Mouse (Mus musculus) hindbrain, postnatal 0 days (tissue): ENCODE measurements around the gene Oaz1. TPM values are rescaled to one million over a fixed set of nuclear protein-coding genes. Genes with fewer than 3 reads are reported as not detected.
"Not testable (repeated sequence)": the region's sequence is repeated elsewhere in the genome, so short reads cannot be mapped to it uniquely, and the experiment has no call there.

Experiments used
- ATAC-seq: fragments of 200-750 bp; cut with Nextera tagmentation; 2 replicates; pipeline ENCODE4 v1.8.0; 2017; ENCODE audit warnings: mild to moderate bottlenecking, moderate TSS enrichment, moderate library complexity
- DNase-seq: peaks from one replicate; pipeline ENCODE4 v3.0.0-alpha.2; 2015; ENCODE audit warnings: low spot score
- H3K27ac ChIP-seq: fragments of 300-500 bp; sonication (generic); 2 replicates; pipeline ENCODE4 v1.5.1; 2014; ENCODE audit warnings: mild to moderate bottlenecking
- H3K27me3 ChIP-seq: fragments of 300-500 bp; sonication (generic); 2 replicates; pipeline ENCODE4 v1.6.1; 2014; ENCODE audit warnings: low read length, mixed read lengths; ENCODE audit not compliant: insufficient read depth
- H3K36me3 ChIP-seq: fragments of 300-500 bp; sonication (generic); 2 replicates; pipeline ENCODE4 v1.6.1; 2014; ENCODE audit warnings: low read length, mixed read lengths; ENCODE audit not compliant: insufficient read depth
- H3K4me1 ChIP-seq: fragments of 300-500 bp; sonication (generic); 2 replicates; pipeline ENCODE4 v1.6.1; 2014; ENCODE audit warnings: antibody characterized with exemption, low read length, mixed read lengths; ENCODE audit not compliant: insufficient read depth
- H3K4me2 ChIP-seq: fragments of 300-500 bp; sonication (generic); 2 replicates; pipeline ENCODE4 v1.6.1; 2014; ENCODE audit warnings: low read depth, mild to moderate bottlenecking, low read length, moderate library complexity, mixed read lengths
- H3K4me3 ChIP-seq: fragments of 300-500 bp; sonication (generic); 2 replicates; pipeline ENCODE4 v1.5.1; 2014; ENCODE audit warnings: low read length
- H3K9ac ChIP-seq: fragments of 300-500 bp; sonication (generic); replicated peaks from 2 replicates; pipeline ENCODE4 v1.6.1; 2014; ENCODE audit warnings: mild to moderate bottlenecking, low read length, moderate library complexity, mixed read lengths
- H3K9me3 ChIP-seq: fragments of 300-500 bp; sonication (generic); 2 replicates; pipeline ENCODE4 v1.6.1; 2016; ENCODE audit warnings: low read length, mixed read lengths
- CTCF ChIP-seq: IDR thresholded peaks from 2 replicates; pipeline ENCODE4 v1.5.1; 2016; ENCODE audit warnings: antibody characterized with exemption, control low read depth, low read depth
- WGBS: fragments of 180-500 bp; shearing (Covaris S2); extraction: QIAGEN DNeasy Blood & Tissue Kit; methylation state at CpG from one replicate; pipeline ENCODE4 v1.1.7; 2014; 5-methylcytosine and 5-hydroxymethylcytosine counted together
- polyA plus RNA-seq: library from polyadenylated mRNA; unstranded; fragments of >200 nt; fragmentation: Nextera tagmentation; extraction: Ambion mirVana; gene quantifications from 2 replicates; pipeline ENCODE4 v1.2.1, GENCODE M21; 2015
- total RNA-seq: library from RNA; depleted of rRNA; stranded (reverse); fragments of >200 nt; gene quantifications from 2 replicates; pipeline ENCODE4 v1.2.3, GENCODE M21; 2014

Gene Oaz1
- total and polyA plus RNA-seq, 2 experiments from 2014 or later, result 1,180 to 1,185 TPM

DNA sequence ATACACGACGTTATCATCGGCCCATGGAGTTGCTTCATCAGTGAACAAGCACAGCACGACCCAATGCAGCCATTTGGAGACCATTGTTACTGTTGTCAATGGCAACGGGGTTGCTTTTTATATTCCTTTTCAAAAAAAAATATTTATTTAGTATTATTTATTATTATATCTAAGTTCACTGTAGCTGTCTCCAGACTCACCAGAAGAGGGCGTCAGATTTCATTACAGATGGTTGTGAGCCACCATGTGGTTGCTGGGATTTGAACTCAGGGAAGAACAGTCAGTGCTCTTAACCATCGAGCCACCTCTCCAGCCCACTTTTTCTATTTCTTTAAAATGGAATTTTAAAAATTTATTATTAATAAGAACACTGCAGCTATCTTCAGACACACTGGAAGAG is 11.7 kb upstream of the Oaz1 start:
- 61% methylated on average over 7 of the region's 7 CpGs for WGBS
- ATAC-seq (no peak), DNase-seq (no peak)
- peaks cover 5% of the 10 kb centered on the region; the same call in 1 of the 2 replicates for H3K27me3 ChIP-seq
- H3K4me3 ChIP-seq, result no peak overlapping the region
- H3K27ac ChIP-seq, result no peak overlapping the region
- H3K4me2 ChIP-seq, result no peak overlapping the region
- no peak overlapping the region for H3K9ac ChIP-seq
- TF ChIP-seq CTCF, result 0 out of 2 replicates have a peak, but pooled peaks have one; percentile 5
- no peaks in the 10 kb centered on the region for H3K36me3 ChIP-seq
- H3K9me3 ChIP-seq, result no peaks in the 10 kb centered on the region
- H3K4me1 ChIP-seq, result peaks cover 4% of the 10 kb centered on the region; the same call in 1 of the 2 replicates

DNA sequence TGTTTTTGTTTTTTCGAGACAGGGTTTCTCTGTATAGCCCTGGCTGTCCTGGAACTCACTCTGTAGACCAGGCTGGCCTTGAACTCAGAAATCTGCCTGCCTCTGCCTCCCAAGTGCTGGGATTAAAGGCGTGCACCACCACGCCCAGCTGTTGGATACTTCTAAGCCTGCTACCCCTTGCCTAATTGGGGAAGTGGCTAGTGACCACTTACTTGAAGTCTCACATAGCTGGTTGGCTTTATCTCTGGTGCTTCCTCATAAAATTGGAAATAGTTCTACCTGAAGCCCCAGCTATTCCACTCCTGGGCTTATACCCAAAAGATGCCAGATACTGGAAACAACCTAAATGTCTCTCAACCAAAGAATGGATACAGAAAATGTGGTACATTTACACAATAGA is 10.2 kb upstream of the Oaz1 start:
- not testable (repeated sequence) for H3K27ac ChIP-seq, H3K4me3 ChIP-seq, H3K36me3 ChIP-seq, H3K4me2 ChIP-seq, DNase-seq, H3K9ac ChIP-seq, H3K27me3 ChIP-seq, H3K9me3 ChIP-seq, H3K4me1 ChIP-seq, ATAC-seq
- 81% methylated on average over 3 of the region's 3 CpGs for WGBS

DNA sequence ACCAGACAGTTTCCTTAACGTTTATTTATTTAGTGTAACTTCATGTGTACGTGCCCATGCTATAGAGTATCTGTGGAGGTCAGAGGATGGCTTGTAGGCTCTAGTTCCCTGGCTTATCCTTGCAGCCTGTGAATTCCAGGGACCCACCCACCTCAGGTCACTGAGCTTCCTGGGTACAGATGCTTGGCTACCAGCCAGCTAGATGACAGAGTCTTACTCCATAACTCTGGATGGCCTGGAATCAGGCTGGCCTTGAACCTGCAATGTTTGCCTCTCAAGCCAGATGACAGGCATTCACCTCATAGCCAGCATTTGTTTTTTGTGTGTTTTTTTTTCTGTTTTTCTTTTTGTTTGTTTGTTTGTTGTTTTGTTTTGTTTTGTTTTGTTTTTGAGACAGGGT is 9.3 kb upstream of the Oaz1 start:
- Histone ChIP-seq H3K9me3 (no peaks in the 10 kb centered on the region), H3K27me3 (no peaks in the 10 kb centered on the region), H3K4me2 (no peak overlapping the region), H3K9ac (no peak overlapping the region), H3K4me1 (no peaks in the 10 kb centered on the region), H3K36me3 (no peaks in the 10 kb centered on the region), H3K4me3 (no peak overlapping the region), H3K27ac (no peak overlapping the region)
- ATAC-seq (no peak), DNase-seq (no peak)
- no peak for TF ChIP-seq CTCF
- WGBS, result 69% methylated on average over 2 of the region's 2 CpGs

DNA sequence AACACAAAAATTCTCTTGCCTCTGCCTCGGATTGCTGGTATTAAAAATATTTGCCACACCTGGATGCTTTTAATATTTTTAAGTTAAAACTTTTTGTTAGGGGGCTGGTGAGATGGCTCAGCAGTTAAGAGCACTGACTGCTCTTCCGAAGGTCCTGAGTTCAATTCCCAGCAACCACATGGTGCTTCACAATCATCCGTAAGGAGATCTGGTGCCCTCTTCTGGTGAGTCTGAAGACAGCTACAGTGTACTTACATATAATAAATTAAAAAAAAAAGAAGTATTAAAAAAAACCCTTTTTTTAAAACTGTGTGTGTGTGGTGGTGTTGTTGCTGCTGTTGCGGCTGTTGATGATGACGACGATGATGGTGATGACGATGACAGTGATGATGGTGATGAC is 8.5 kb upstream of the Oaz1 start:
- not testable (repeated sequence) for H3K36me3 ChIP-seq, H3K4me2 ChIP-seq, H3K4me1 ChIP-seq, H3K9me3 ChIP-seq, H3K27ac ChIP-seq, H3K4me3 ChIP-seq, DNase-seq, H3K27me3 ChIP-seq, H3K9ac ChIP-seq, ATAC-seq
- whole genome bisulfite sequencing, result 86% methylated on average over 7 of the region's 7 CpGs
- peak; percentile 29; the same call in 1 of the 2 replicates for TF ChIP-seq CTCF

DNA sequence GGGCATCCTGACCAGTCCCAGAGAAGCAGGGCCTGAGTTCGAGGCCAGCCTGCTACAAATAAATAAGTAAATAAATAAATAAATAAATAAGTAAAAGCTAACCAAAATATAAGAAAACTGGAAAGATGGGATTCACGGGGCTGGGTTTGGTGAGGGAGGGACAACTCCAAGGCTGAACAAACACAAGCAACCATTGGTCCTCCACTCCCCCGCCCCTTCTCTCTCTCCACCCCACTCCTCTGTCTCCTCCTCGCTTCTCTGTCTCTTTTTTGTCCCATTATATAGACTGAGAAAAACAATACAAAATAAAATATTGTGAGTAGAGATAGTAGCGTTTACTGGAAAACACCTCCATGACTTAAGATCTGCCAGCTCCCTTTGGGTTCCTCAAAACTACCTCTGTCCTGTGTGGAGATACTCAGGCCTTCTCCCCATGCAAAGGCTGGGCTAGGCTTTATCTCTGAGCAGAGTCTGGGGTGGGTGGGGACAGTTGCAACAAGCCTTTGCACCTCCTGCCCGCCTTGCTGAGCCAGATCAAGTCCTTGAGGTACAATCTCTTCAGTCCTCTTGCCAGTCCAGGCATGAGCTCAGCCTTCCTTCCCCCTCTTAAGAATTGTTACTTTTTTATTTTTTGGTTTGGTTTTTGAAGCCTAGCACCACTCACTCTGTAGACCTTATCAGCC is 7.7 kb upstream of the Oaz1 start:
- no peak overlapping the region for H3K4me2 ChIP-seq
- no peak overlapping the region for H3K27ac ChIP-seq
- H3K9me3 ChIP-seq, result no peaks in the 10 kb centered on the region
- H3K27me3 ChIP-seq, result no peaks in the 10 kb centered on the region
- H3K4me1 ChIP-seq, result no peaks in the 10 kb centered on the region
- no peak overlapping the region for H3K9ac ChIP-seq
- 60% methylated on average over 6 of the region's 6 CpGs for WGBS
- DNase-seq, result no peak
- no peak for ATAC-seq
- no peak overlapping the region for H3K4me3 ChIP-seq
- no peaks in the 10 kb centered on the region for H3K36me3 ChIP-seq
- no peak for TF ChIP-seq CTCF

DNA sequence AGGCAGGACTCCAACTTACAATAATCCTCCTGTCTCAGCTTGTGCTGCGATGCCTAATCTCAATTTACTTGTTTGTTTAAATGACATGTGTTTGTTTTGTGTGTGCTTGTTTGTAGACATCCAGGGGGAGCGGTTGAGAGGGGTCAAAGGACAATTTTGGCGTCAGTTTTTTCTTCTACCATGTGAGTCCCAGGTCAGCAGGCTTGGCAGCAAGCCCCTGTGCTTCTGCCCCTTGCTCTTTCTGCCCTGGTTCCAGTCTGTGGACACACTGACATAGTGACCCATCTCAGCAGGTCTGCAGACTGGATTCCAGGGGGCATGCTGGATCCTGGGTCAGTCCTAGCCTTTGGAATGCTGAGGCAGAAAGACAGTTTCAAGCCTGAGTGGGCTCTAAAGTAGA is 7.0 kb upstream of the Oaz1 start:
- WGBS, result 45% methylated on average over 3 of the region's 3 CpGs
- Histone ChIP-seq H3K4me2 (no peak overlapping the region), H3K27ac (no peak overlapping the region), H3K9me3 (no peaks in the 10 kb centered on the region), H3K27me3 (no peaks in the 10 kb centered on the region), H3K9ac (0 out of 2 replicates have a peak overlapping the region, but pooled peaks have one; percentile 13), H3K4me1 (no peaks in the 10 kb centered on the region), H3K4me3 (no peak overlapping the region), H3K36me3 (no peaks in the 10 kb centered on the region)
- DNase-seq (no peak), ATAC-seq (no peak)
- TF ChIP-seq CTCF, result no peak

DNA sequence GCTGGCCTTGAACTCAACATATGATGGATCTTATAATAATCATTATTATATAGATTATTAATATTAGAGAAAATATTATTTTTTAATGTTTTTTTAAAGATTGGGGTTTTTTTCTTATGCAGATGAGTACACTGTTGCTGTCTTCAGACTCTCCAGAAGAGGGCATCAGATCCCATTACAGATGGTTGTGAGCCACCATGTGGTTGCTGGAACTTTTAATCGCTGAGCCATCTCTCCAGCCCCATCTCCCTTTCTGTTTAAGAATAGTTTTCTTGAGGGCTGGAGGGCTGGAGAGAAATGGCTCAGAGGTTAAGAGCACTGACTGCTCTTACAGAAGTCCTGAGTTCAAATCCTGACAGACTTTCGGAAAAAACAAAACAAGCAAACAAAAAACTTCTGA is 4.5 kb upstream of the Oaz1 start:
- ATAC-seq (no peak), DNase-seq (peak; percentile 28)
- 42% methylated on average over 2 of the region's 2 CpGs for WGBS
- H3K4me2 ChIP-seq, result no peak overlapping the region
- no peak overlapping the region for H3K4me3 ChIP-seq
- no peaks in the 10 kb centered on the region for H3K27me3 ChIP-seq
- no peaks in the 10 kb centered on the region for H3K4me1 ChIP-seq
- TF ChIP-seq CTCF, result peak; percentile 65
- H3K9me3 ChIP-seq, result no peaks in the 10 kb centered on the region
- H3K36me3 ChIP-seq, result no peaks in the 10 kb centered on the region
- H3K9ac ChIP-seq, result no peak overlapping the region
- no peak overlapping the region for H3K27ac ChIP-seq
